In the genomic region with DNA sequence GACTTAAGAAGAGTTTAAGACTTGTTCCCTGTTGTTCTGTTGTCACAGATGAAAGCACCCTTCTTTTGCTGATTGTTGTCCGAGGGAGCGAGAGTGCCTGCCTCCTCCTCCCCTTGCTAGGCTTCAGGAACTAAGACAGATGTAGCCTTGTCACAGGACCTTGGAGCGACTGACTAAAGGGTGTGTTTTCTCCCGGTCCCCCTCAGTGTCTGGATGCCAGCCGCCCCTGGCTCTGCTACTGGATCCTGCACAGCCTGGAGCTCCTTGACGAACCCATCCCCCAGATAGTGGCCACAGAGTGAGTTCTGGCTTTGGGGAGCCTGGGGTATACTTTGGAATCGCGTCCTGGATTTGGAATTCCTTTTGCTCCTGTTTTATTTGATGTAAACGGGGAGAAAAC, we compare ENCODE assay signal across 32 mouse cellular contexts. TPM values are rescaled to one million over a fixed set of nuclear protein-coding genes. Genes with fewer than 3 reads are reported as not detected.
DNase-seq lines count a peak whose midpoint lies in the region; ATAC-seq and TF ChIP-seq lines count a peak whose summit lies in the region.
"Had no signal": no experiment of that assay in that cellular context is flagged by ENCODE, and none has a peak within 500 bp of the region (broad histone marks: within the 10 kb centered on the region; RNA-seq: fewer than 3 reads in every experiment).

No protein-coding gene starts in this region.

- peak; percentile 52 for DNase-seq in adrenal gland, postnatal 14 days
- no peak for DNase-seq in adrenal gland, postnatal 4 days (ENCODE audit: low spot score in 2 of 2)
- no peak for DNase-seq in kidney, adult 8-10 months
- peak; percentile 60 for DNase-seq in ZHBTc4 (ENCODE audit: low read depth, low spot score)
- no peak for DNase-seq in ovary, adult 18-20 months (ENCODE audit: low spot score)
- no peak for DNase-seq in liver, postnatal 0 days
- DNase-seq: cerebellum, adult 8-10 months; cerebellum, postnatal 25 days; gastrocnemius, adult 2 months; gastrocnemius, postnatal 36 days; heart, adult 18-20 months; kidney, postnatal 25 days; lung, postnatal 36 days; right cerebral cortex, postnatal 4 days; thymus, postnatal 25 days had no signal

- no peaks in the 10 kb centered on the region for H3K27me3 ChIP-seq in kidney, embryonic 16.5 days (ENCODE audit: insufficient read depth, low read length)
- H3K27me3 ChIP-seq in ES-Bruce4 (ENCODE audit: control insufficient read depth, insufficient read depth, low read length, poor library complexity, severe bottlenecking) = no peaks in the 10 kb centered on the region
- no peaks in the 10 kb centered on the region for H3K27me3 ChIP-seq in liver, postnatal 0 days (ENCODE audit: insufficient read depth, low read length)
- H3K27me3 ChIP-seq: embryonic facial prominence, embryonic 12.5 days; forebrain, embryonic 15.5 days; heart, embryonic 12.5 days; limb, embryonic 13.5 days; neural tube, embryonic 12.5 days had no signal

- no peak for TF ChIP-seq CTCF in ES-Bruce4 (IDR thresholded peaks at IDR 0.05; ENCODE audit: low read depth, low read length)
- no peak for TF ChIP-seq CTCF in liver, postnatal 0 days (IDR thresholded peaks at IDR 0.05; ENCODE audit: low read depth)

- H3K9me3 ChIP-seq in kidney, embryonic 16.5 days (ENCODE audit: low read length) = no peaks in the 10 kb centered on the region
- H3K9me3 ChIP-seq in ES-Bruce4 (replicated peaks; ENCODE audit: control insufficient read depth, insufficient read depth, low read length, poor library complexity, severe bottlenecking) = no peaks in the 10 kb centered on the region
- H3K9me3 ChIP-seq in liver, postnatal 0 days (ENCODE audit: low read length) = no peaks in the 10 kb centered on the region
- H3K9me3 ChIP-seq: embryonic facial prominence, embryonic 12.5 days; forebrain, embryonic 15.5 days; G1E; heart, embryonic 12.5 days; limb, embryonic 13.5 days; neural tube, embryonic 12.5 days had no signal

- H3K4me1 ChIP-seq in kidney, embryonic 16.5 days (ENCODE audit: insufficient read depth, low read length) = peaks cover 7% of the 10 kb centered on the region; the same call in 1 of the 2 replicates
- H3K4me1 ChIP-seq in ES-Bruce4 (ENCODE audit: control insufficient read depth, insufficient read depth, low read length) = peaks cover 5% of the 10 kb centered on the region
- H3K4me1 ChIP-seq in liver, postnatal 0 days (ENCODE audit: insufficient read depth) = no peaks in the 10 kb centered on the region
- H3K4me1 ChIP-seq: forebrain, embryonic 15.5 days; limb, embryonic 13.5 days; neural tube, embryonic 12.5 days had no signal

- H3K4me3 ChIP-seq in kidney, embryonic 16.5 days (ENCODE audit: low read length) = no peak overlapping the region
- H3K4me3 ChIP-seq in ES-Bruce4 (ENCODE audit: low read depth, low read length) = no peak overlapping the region
- no peak overlapping the region for H3K4me3 ChIP-seq in liver, postnatal 0 days (ENCODE audit: low read depth, low read length)
- H3K4me3 ChIP-seq: embryonic facial prominence, embryonic 12.5 days; forebrain, embryonic 15.5 days; gastrocnemius, adult 2 months; heart, embryonic 12.5 days; layer of hippocampus, adult 2 months; limb, embryonic 13.5 days; myocyte; neural tube, embryonic 12.5 days had no signal

- 0 out of 2 replicates have a peak, but pooled peaks have one; percentile 47 for ATAC-seq in kidney, embryonic 16.5 days (ENCODE audit: low FRiP score, low TSS enrichment)
- no peak for ATAC-seq in liver, postnatal 0 days
- ATAC-seq: forebrain, embryonic 15.5 days; intestine, postnatal 0 days; midbrain, embryonic 16.5 days had no signal

- 43% methylated on average over 9 of the region's 9 CpGs for WGBS in kidney, embryonic 16.5 days
- WGBS in liver, postnatal 0 days (ENCODE audit: insufficient replicate concordance) = 69% methylated on average over 9 of the region's 9 CpGs

- H3K4me2 ChIP-seq in kidney, embryonic 16.5 days (replicated peaks; ENCODE audit: low read depth, low read length) = no peak overlapping the region
- H3K4me2 ChIP-seq in liver, postnatal 0 days (ENCODE audit: low read depth, low read length) = no peak overlapping the region
- H3K4me2 ChIP-seq: embryonic facial prominence, embryonic 12.5 days; forebrain, embryonic 15.5 days; heart, embryonic 12.5 days; hindbrain, embryonic 14.5 days; limb, embryonic 13.5 days; liver, embryonic 11.5 days; midbrain, embryonic 11.5 days; neural tube, embryonic 12.5 days had no signal

- peaks cover 4% of the 10 kb centered on the region; the same call in 1 of the 2 replicates for H3K36me3 ChIP-seq in kidney, embryonic 16.5 days (ENCODE audit: insufficient read depth, low read length)
- no peaks in the 10 kb centered on the region for H3K36me3 ChIP-seq in ES-Bruce4 (ENCODE audit: control insufficient read depth, insufficient read depth, low read length, poor library complexity, severe bottlenecking)
- no peaks in the 10 kb centered on the region for H3K36me3 ChIP-seq in liver, postnatal 0 days (replicated peaks; ENCODE audit: insufficient read depth, low read length)

- no peak for TF ChIP-seq EP300 in ES-Bruce4 (IDR thresholded peaks at IDR 0.05; ENCODE audit: insufficient read depth, low read depth, low read length)
- no peak for TF ChIP-seq EP300 in liver, postnatal 0 days (IDR thresholded peaks at IDR 0.05; ENCODE audit: low read depth)

- no peak overlapping the region for H3K9ac ChIP-seq in kidney, embryonic 16.5 days (replicated peaks; ENCODE audit: low read length)
- H3K9ac ChIP-seq in ES-Bruce4 (ENCODE audit: low read depth, poor library complexity, severe bottlenecking) = no peak overlapping the region
- H3K9ac ChIP-seq in liver, postnatal 0 days (replicated peaks) = no peak overlapping the region
- H3K9ac ChIP-seq: embryonic facial prominence, embryonic 12.5 days; forebrain, embryonic 15.5 days; heart, embryonic 12.5 days; hindbrain, embryonic 14.5 days; limb, embryonic 13.5 days; neural tube, embryonic 12.5 days had no signal

- peak overlapping the region; percentile 43; the same call in 1 of the 2 replicates for H3K27ac ChIP-seq in kidney, embryonic 16.5 days (ENCODE audit: low read length)
- H3K27ac ChIP-seq in ES-Bruce4 (ENCODE audit: insufficient read depth, low read length) = peak overlapping the region; percentile 52
- no peak overlapping the region for H3K27ac ChIP-seq in liver, postnatal 0 days (ENCODE audit: low read depth)
- H3K27ac ChIP-seq: embryonic facial prominence, embryonic 12.5 days; forebrain, embryonic 15.5 days; gastrocnemius, adult 2 months; hindbrain, embryonic 14.5 days; layer of hippocampus, adult 2 months; limb, embryonic 13.5 days; neural tube, embryonic 12.5 days had no signal

- TF ChIP-seq POLR2A in ES-Bruce4 (IDR thresholded peaks at IDR 0.05; ENCODE audit: insufficient read depth, low read length) = no peak

RNA-seq across cellular contexts. Expression of a gene that starts 52.1 kb away (rescaled TPM):
- total RNA-seq in adrenal gland, postnatal 14 days (2021) = 1.7 and 4.9 TPM in 2 replicates
- total RNA-seq in adrenal gland, postnatal 4 days (2021) = 10 to 100 TPM in 1 of 2 experiments, 1 to 10 TPM in 1; 6.4 to 10.1 TPM
- polyA plus RNA-seq in kidney, embryonic 16.5 days (2015; fragmentation: Nextera tagmentation; extraction: Ambion mirVana) = 13.6 and 14.2 TPM in 2 replicates
- 34.2 and 40.7 TPM in 2 replicates for polyA plus RNA-seq in ES-Bruce4 (2011; ENCODE audit: insufficient read depth, insufficient read length, low read depth, missing spikeins)
- 0.08 and 0.19 TPM in 2 replicates for polyA plus RNA-seq in liver, postnatal 0 days (2015; fragmentation: Nextera tagmentation; extraction: Ambion mirVana)
- total RNA-seq: hematopoietic stem cell, adult 5-6 weeks; megakaryocyte, adult 5-6 weeks had no signal
- polyA plus RNA-seq: G1E had no signal

Comparison
In these comparisons a context has a peak if more than half of its experiments do, and no peak if none do; other contexts are left out.
1. DNase-seq: peak in adrenal gland, postnatal 14 days (single experiment) and ZHBTc4 (single experiment); none in adrenal gland, postnatal 4 days (0 of 2), kidney, adult 8-10 months (0 of 2), ovary, adult 18-20 months (single experiment) and liver, postnatal 0 days (single experiment).
2. RNA of a gene that starts 52.1 kb away (polyA plus RNA-seq): 34.2 to 40.7 TPM in ES-Bruce4 and 13.6 to 14.2 TPM in kidney, embryonic 16.5 days; 0.08 to 0.19 TPM in liver, postnatal 0 days; every median in the first group is over 10 times any median in the second.